Mouse (Mus musculus) liver, embryonic 11.5 days (tissue): ENCODE measurements around the gene Mgat4b. TPM values are rescaled to one million over a fixed set of nuclear protein-coding genes. Genes with fewer than 3 reads are reported as not detected.

Experiments
- ATAC-seq: fragments of 200-750 bp; cut with Nextera tagmentation; replicated peaks from 2 replicates; pipeline ENCODE4 v1.8.0; 2017; ENCODE audit warnings: moderate number of reproducible peaks, mild to moderate bottlenecking, moderate TSS enrichment, moderate library complexity; ENCODE audit not compliant: low FRiP score
- DNase-seq: peaks from one replicate; pipeline ENCODE4 v3.0.0-alpha.2; 2017; ENCODE audit warnings: low spot score
- H3K27ac ChIP-seq: fragments of 300-500 bp; sonication (generic); 2 replicates; pipeline ENCODE4 v1.5.1; 2014; ENCODE audit warnings: mild to moderate bottlenecking, low read depth, low read length, control low read depth
- H3K27me3 ChIP-seq: fragments of 300-500 bp; sonication (generic); replicated peaks from 2 replicates; pipeline ENCODE4 v1.6.1; 2014; ENCODE audit warnings: low read length, mixed read lengths; ENCODE audit not compliant: control insufficient read depth, insufficient read depth
- H3K36me3 ChIP-seq: fragments of 300-500 bp; sonication (generic); 2 replicates; pipeline ENCODE4 v1.6.1; 2014; ENCODE audit warnings: mild to moderate bottlenecking, low read length, moderate library complexity, mixed read lengths; ENCODE audit not compliant: control insufficient read depth, insufficient read depth
- H3K4me1 ChIP-seq: fragments of 300-500 bp; sonication (generic); replicated peaks from 2 replicates; pipeline ENCODE4 v1.6.1; 2014; ENCODE audit warnings: low read length, mixed read lengths; ENCODE audit not compliant: control insufficient read depth, insufficient read depth
- H3K4me2 ChIP-seq: fragments of 300-500 bp; sonication (generic); 2 replicates; pipeline ENCODE4 v1.6.1; 2014; ENCODE audit warnings: mild to moderate bottlenecking, control low read depth, moderate library complexity
- H3K4me3 ChIP-seq: fragments of 300-500 bp; sonication (generic); 2 replicates; pipeline ENCODE4 v1.5.1; 2014; ENCODE audit warnings: low read depth, low read length, control low read depth
- H3K9ac ChIP-seq: fragments of 300-500 bp; sonication (generic); 2 replicates; pipeline ENCODE4 v1.6.1; 2014; ENCODE audit warnings: low read depth, low read length, control low read depth
- H3K9me3 ChIP-seq: fragments of 300-500 bp; sonication (generic); 2 replicates; pipeline ENCODE4 v1.6.1; 2016; ENCODE audit warnings: low read length, inconsistent platforms, mixed read lengths; ENCODE audit not compliant: control insufficient read depth
- WGBS: fragments of 180-500 bp; shearing (Covaris S2); extraction: QIAGEN DNeasy Blood & Tissue Kit; methylation state at CpG from one replicate; pipeline ENCODE4 v1.1.7; 2014; 5-methylcytosine and 5-hydroxymethylcytosine counted together
- polyA plus RNA-seq: library from polyadenylated mRNA; unstranded; fragments of >200 nt; fragmentation: Nextera tagmentation; extraction: Ambion mirVana; gene quantifications from 2 replicates; pipeline ENCODE4 v1.2.1, GENCODE M21; 2014

Gene Mgat4b
- polyA plus RNA-seq, 1 experiment from 2014 or later: 25.4 TPM

- H3K9ac ChIP-seq: no peak overlapping the region
- DNase-seq: no peak
- H3K9me3 ChIP-seq: no peaks in the 10 kb centered on the region
- H3K36me3 ChIP-seq: no peaks in the 10 kb centered on the region
- no peak for ATAC-seq
- no peaks in the 10 kb centered on the region for H3K27me3 ChIP-seq
- no peak overlapping the region for H3K4me2 ChIP-seq
- WGBS: 61% methylated on average over 4 of the region's 4 CpGs
- H3K4me3 ChIP-seq: no peak overlapping the region
- peaks cover 43% of the 10 kb centered on the region for H3K4me1 ChIP-seq
- H3K27ac ChIP-seq: no peak overlapping the region
Measured at GRCm38 (mm10) chr11:50216724-50217366, 6.2 kb downstream of the Mgat4b start.

DNA sequence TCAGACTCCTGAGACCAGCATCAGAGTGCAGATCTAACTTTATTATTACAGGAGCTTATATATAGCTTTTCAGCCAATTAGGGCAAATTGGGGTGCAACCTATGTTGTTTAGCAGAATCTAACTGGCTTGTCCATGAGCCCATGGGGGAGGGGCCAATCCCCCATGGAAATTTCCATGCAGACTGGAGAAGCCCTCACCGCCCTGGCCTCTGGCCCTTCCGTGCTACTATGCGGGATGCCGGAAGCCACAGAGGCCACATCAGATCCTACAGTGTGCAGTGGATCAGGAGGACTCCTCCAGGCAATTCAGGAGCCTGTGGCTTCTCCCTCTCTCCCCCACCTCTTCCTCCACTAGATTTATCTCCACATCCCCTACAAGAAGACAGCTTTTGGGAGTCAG is 7.1 kb downstream of the Mgat4b start:
- WGBS: 59% methylated on average over 4 of the region's 4 CpGs
- H3K27ac ChIP-seq: no peak overlapping the region

GRCm38 (mm10) chr11:50219833-50220232 is 9.1 kb downstream of the Mgat4b start:
- no peak overlapping the region for H3K27ac ChIP-seq
- no peak overlapping the region for H3K9ac ChIP-seq
- no peaks in the 10 kb centered on the region for H3K9me3 ChIP-seq
- no peak for DNase-seq
- no peak overlapping the region for H3K4me3 ChIP-seq
- no peaks in the 10 kb centered on the region for H3K36me3 ChIP-seq
- no peak for ATAC-seq
- H3K4me1 ChIP-seq: peaks cover 46% of the 10 kb centered on the region
- H3K4me2 ChIP-seq: no peak overlapping the region
- no peaks in the 10 kb centered on the region for H3K27me3 ChIP-seq
- WGBS: 58% methylated on average over 2 of the region's 2 CpGs

More for the DNA sequence above, 7.1 kb downstream of the Mgat4b start:
- no peak overlapping the region for H3K4me2 ChIP-seq
- no peak overlapping the region for H3K9ac ChIP-seq
- H3K27me3 ChIP-seq: no peaks in the 10 kb centered on the region
- H3K4me1 ChIP-seq: peaks cover 40% of the 10 kb centered on the region
- no peaks in the 10 kb centered on the region for H3K9me3 ChIP-seq
- H3K36me3 ChIP-seq: no peaks in the 10 kb centered on the region
- DNase-seq: no peak
- H3K4me3 ChIP-seq: no peak overlapping the region
- no peak for ATAC-seq

- DNase-seq (no peak), ATAC-seq (no peak)
- H3K4me3 ChIP-seq: no peak overlapping the region
- H3K9ac ChIP-seq: no peak overlapping the region
- H3K36me3 ChIP-seq: no peaks in the 10 kb centered on the region
- H3K27me3 ChIP-seq: no peaks in the 10 kb centered on the region
- no peak overlapping the region for H3K27ac ChIP-seq
- no peaks in the 10 kb centered on the region for H3K9me3 ChIP-seq
- H3K4me1 ChIP-seq: peaks cover 44% of the 10 kb centered on the region
- H3K4me2 ChIP-seq: peak overlapping the region; percentile 99
- WGBS: 63% methylated on average over 7 of the region's 7 CpGs
Measured at GRCm38 (mm10) chr11:50222559-50223276, 12.0 kb downstream of the Mgat4b start.

DNA sequence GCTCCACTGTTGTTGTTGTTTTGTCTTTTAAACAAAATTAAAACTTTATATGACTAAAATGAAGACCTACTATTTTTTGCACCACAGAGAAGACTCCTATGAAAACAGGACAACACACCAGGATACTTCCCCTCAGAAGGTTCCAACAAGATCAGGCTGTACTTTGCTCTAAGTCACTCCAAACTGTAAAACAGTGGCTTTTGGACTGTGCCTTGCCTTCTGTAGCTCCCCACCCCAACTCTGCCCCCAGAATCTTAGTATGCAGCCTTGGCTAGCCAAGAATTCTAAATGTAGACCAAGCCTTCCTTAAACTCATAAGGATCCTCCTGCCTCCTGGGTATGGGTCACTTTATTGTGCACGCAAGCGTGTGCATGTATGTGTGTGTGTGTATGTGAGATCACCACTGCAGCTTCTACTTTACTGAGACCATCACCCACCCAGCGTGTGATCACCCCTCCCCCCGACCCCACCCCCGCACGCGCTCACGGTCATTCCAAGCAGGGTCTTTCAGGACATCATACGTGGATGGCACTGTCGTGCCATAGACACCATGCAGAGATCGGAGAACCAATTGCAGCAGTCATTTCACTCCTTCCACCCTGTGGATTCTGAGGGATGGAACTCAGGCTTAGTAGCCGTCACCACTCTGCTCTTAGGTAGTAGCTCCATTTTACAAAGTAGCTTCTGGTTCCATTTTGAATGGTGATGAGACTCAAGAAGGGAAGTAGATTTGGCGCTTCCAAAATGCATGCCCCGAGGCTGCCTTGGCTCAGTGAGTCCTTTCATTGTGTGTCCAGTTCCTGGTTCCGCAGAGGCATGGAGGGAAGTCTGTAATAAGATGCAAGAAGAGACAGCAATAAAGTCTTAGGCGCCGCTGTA is 13.3 kb downstream of the Mgat4b start:
- Histone ChIP-seq H3K4me1 (peaks cover 38% of the 10 kb centered on the region), H3K27ac (peak overlapping the region; percentile 97), H3K9ac (peak overlapping the region; percentile 98), H3K9me3 (no peaks in the 10 kb centered on the region), H3K4me2 (peak overlapping the region; percentile 99), H3K36me3 (0 out of 2 replicates have a peak, but pooled peaks cover 3% of the 10 kb centered on the region), H3K27me3 (no peaks in the 10 kb centered on the region), H3K4me3 (peak overlapping the region; percentile 96)
- ATAC-seq (no peak), DNase-seq (peak; percentile 53)
- 7% methylated on average over 17 of the region's 17 CpGs for WGBS

GRCm38 (mm10) chr11:50224671-50225530 is 14.2 kb downstream of the Mgat4b start:
- no peaks in the 10 kb centered on the region for H3K27me3 ChIP-seq
- ATAC-seq (peak; percentile 93), DNase-seq (peak; percentile 90)
- under 1% methylated on average over 70 of the region's 70 CpGs for WGBS
- H3K4me2 ChIP-seq: peak overlapping the region; percentile 99
- 0 out of 2 replicates have a peak, but pooled peaks cover 3% of the 10 kb centered on the region for H3K36me3 ChIP-seq
- H3K9ac ChIP-seq: peak overlapping the region; percentile 98
- peaks cover 37% of the 10 kb centered on the region for H3K4me1 ChIP-seq
- peak overlapping the region; percentile 96 for H3K4me3 ChIP-seq
- peak overlapping the region; percentile 97 for H3K27ac ChIP-seq
- no peaks in the 10 kb centered on the region for H3K9me3 ChIP-seq

GRCm38 (mm10) chr11:50225611-50226378 is 15.1 kb downstream of the Mgat4b start:
- H3K4me2 ChIP-seq: peak overlapping the region; percentile 99
- peak overlapping the region; percentile 98 for H3K9ac ChIP-seq
- H3K27ac ChIP-seq: peak overlapping the region; percentile 97
- peaks cover 39% of the 10 kb centered on the region for H3K4me1 ChIP-seq
- peaks cover 4% of the 10 kb centered on the region; the same call in 1 of the 2 replicates for H3K36me3 ChIP-seq
- ATAC-seq (peak; percentile 13), DNase-seq (peak; percentile 69)
- peak overlapping the region; percentile 96 for H3K4me3 ChIP-seq
- 2% methylated on average over 34 of the region's 34 CpGs for WGBS
- no peaks in the 10 kb centered on the region for H3K9me3 ChIP-seq
- H3K27me3 ChIP-seq: no peaks in the 10 kb centered on the region
